Mouse (Mus musculus) ES-Bruce4 (cell line): Measurements from ENCODE around the gene Cntn5. TPM values are rescaled to one million over a fixed set of nuclear protein-coding genes. Genes with fewer than 3 reads are reported as not detected.

Source experiments
- H3K27ac ChIP-seq: 2 replicates; pipeline ENCODE4 v1.5.1; 2012; ENCODE audit warnings: low read length, inconsistent platforms; ENCODE audit not compliant: insufficient read depth
- H3K27me3 ChIP-seq: 2 replicates; pipeline ENCODE4 v1.6.1; 2012; ENCODE audit warnings: mild to moderate bottlenecking, low read length, inconsistent platforms; ENCODE audit not compliant: control insufficient read depth, poor library complexity, insufficient read depth, severe bottlenecking
- H3K36me3 ChIP-seq: 2 replicates; pipeline ENCODE4 v1.6.1; 2012; ENCODE audit warnings: inconsistent platforms, mild to moderate bottlenecking, low read length, moderate library complexity; ENCODE audit not compliant: control insufficient read depth, poor library complexity, insufficient read depth, severe bottlenecking
- H3K4me1 ChIP-seq: one replicate; pipeline ENCODE4 v1.8.1; 2011; ENCODE audit warnings: low read length; ENCODE audit not compliant: control insufficient read depth, insufficient read depth
- H3K4me3 ChIP-seq: 2 replicates; pipeline ENCODE4 v1.5.1; 2011; ENCODE audit warnings: low read depth, mild to moderate bottlenecking, low read length
- H3K9ac ChIP-seq: 2 replicates; pipeline ENCODE4 v1.6.1; 2012; ENCODE audit warnings: low read depth, mild to moderate bottlenecking, inconsistent platforms; ENCODE audit not compliant: poor library complexity, severe bottlenecking
- H3K9me3 ChIP-seq: replicated peaks from 2 replicates; pipeline ENCODE4 v1.6.1; 2012; ENCODE audit warnings: mild to moderate bottlenecking, low read length, inconsistent platforms; ENCODE audit not compliant: control insufficient read depth, poor library complexity, insufficient read depth, severe bottlenecking
- CTCF ChIP-seq: IDR thresholded peaks from one replicate; pipeline ENCODE4 v1.8.1; 2011; ENCODE audit warnings: low read depth, low read length
- EP300 ChIP-seq: IDR thresholded peaks from 2 replicates; pipeline ENCODE4 v1.6.1; 2011; ENCODE audit warnings: low read depth, low read length; ENCODE audit not compliant: insufficient read depth
- POLR2A ChIP-seq: IDR thresholded peaks from one replicate; pipeline ENCODE4 v1.8.1; 2011; ENCODE audit warnings: low read length; ENCODE audit not compliant: insufficient read depth
- polyA plus RNA-seq: library from polyadenylated mRNA; stranded (reverse); fragments of >200 nt; gene quantifications from 2 replicates; pipeline ENCODE4 v1.2.4, GENCODE M21; 2011; ENCODE audit warnings: low read depth; ENCODE audit not compliant: missing spikeins, insufficient read depth, insufficient read length

The Cntn5 gene
- polyA plus RNA-seq, 1 experiment: not detected

GRCm38 (mm10) chr9:9983220-9983619 is 921.4 kb downstream of the Cntn5 start:
- TF ChIP-seq POLR2A: no peak
- no peak for TF ChIP-seq EP300
- TF ChIP-seq CTCF: no peak
- Histone ChIP-seq H3K4me3 (no peak overlapping the region), H3K9me3 (no peaks in the 10 kb centered on the region), H3K36me3 (no peaks in the 10 kb centered on the region), H3K27me3 (no peaks in the 10 kb centered on the region), H3K9ac (no peak overlapping the region), H3K4me1 (no peaks in the 10 kb centered on the region), H3K27ac (no peak overlapping the region)

GRCm38 (mm10) chr9:9965370-9965769 is 939.2 kb downstream of the Cntn5 start:
- no peaks in the 10 kb centered on the region for H3K27me3 ChIP-seq
- no peak overlapping the region for H3K4me3 ChIP-seq
- no peaks in the 10 kb centered on the region for H3K36me3 ChIP-seq
- no peaks in the 10 kb centered on the region for H3K4me1 ChIP-seq
- H3K9ac ChIP-seq: no peak overlapping the region
- TF ChIP-seq POLR2A: no peak
- TF ChIP-seq EP300: no peak
- no peak for TF ChIP-seq CTCF
- no peaks in the 10 kb centered on the region for H3K9me3 ChIP-seq
- H3K27ac ChIP-seq: no peak overlapping the region

GRCm38 (mm10) chr9:9960610-9961172 is 943.9 kb downstream of the Cntn5 start:
- Histone ChIP-seq H3K27ac (no peak overlapping the region), H3K27me3 (no peaks in the 10 kb centered on the region), H3K4me1 (no peaks in the 10 kb centered on the region), H3K9me3 (no peaks in the 10 kb centered on the region), H3K36me3 (no peaks in the 10 kb centered on the region), H3K9ac (no peak overlapping the region), H3K4me3 (no peak overlapping the region)
- TF ChIP-seq POLR2A (no peak), EP300 (no peak)

GRCm38 (mm10) chr9:9949346-9949745 is 955.2 kb downstream of the Cntn5 start:
- H3K9me3 ChIP-seq: no peaks in the 10 kb centered on the region
- no peaks in the 10 kb centered on the region for H3K27me3 ChIP-seq
- H3K9ac ChIP-seq: no peak overlapping the region
- no peak overlapping the region for H3K27ac ChIP-seq
- no peaks in the 10 kb centered on the region for H3K36me3 ChIP-seq
- no peaks in the 10 kb centered on the region for H3K4me1 ChIP-seq
- no peak overlapping the region for H3K4me3 ChIP-seq
- TF ChIP-seq EP300 (no peak), CTCF (no peak), POLR2A (no peak)

- Histone ChIP-seq H3K9ac (no peak overlapping the region), H3K27ac (no peak overlapping the region), H3K4me1 (no peaks in the 10 kb centered on the region), H3K36me3 (no peaks in the 10 kb centered on the region), H3K27me3 (no peaks in the 10 kb centered on the region), H3K9me3 (no peaks in the 10 kb centered on the region), H3K4me3 (no peak overlapping the region)
- no peak for TF ChIP-seq EP300
- no peak for TF ChIP-seq CTCF
- TF ChIP-seq POLR2A: no peak
These were observed 959.7 kb downstream of the Cntn5 start for GRCm38 (mm10) chr9:9944872-9945271.

GRCm38 (mm10) chr9:9937444-9938436 is 966.8 kb downstream of the Cntn5 start:
- Histone ChIP-seq H3K36me3 (no peaks in the 10 kb centered on the region), H3K9me3 (no peaks in the 10 kb centered on the region), H3K27me3 (no peaks in the 10 kb centered on the region), H3K9ac (no peak overlapping the region), H3K27ac (no peak overlapping the region), H3K4me3 (no peak overlapping the region), H3K4me1 (no peaks in the 10 kb centered on the region)
- TF ChIP-seq CTCF: no peak
- TF ChIP-seq POLR2A: no peak
- no peak for TF ChIP-seq EP300
